Mouse (Mus musculus): ENCODE data around the gene Hoxc6. TPM values are rescaled to one million over a fixed set of nuclear protein-coding genes. Genes with fewer than 3 reads are reported as not detected.

Hoxc6 gene
- total and polyA plus RNA-seq, 3 experiments: 0.42 to 4.5 (median 0.79) TPM

GRCm38 (mm10) chr15:103028916-103029512 lies 31.0 kb downstream of the Hoxc6 start:
- dilution Hi-C loops (cut with MboI; ENCODE audit: extremely low pct_ligation_motif_present, extremely low pct_unique_long_range_greater_than_20kb, low sequenced_read_pairs): no loop called here
- no peak overlapping the region for H3K4me3 ChIP-seq (replicated peaks in 1 of 3; ENCODE audit: low read depth in 2 of 3, low read length in 2 of 3, poor library complexity in 1 of 3)

GRCm38 (mm10) chr15:103030142-103030541 lies 32.1 kb downstream of the Hoxc6 start:
- no peak overlapping the region for H3K4me3 ChIP-seq (replicated peaks in 1 of 3; ENCODE audit: low read depth in 2 of 3, low read length in 2 of 3, poor library complexity in 1 of 3)
- no peak overlapping the region for H3K9ac ChIP-seq (ENCODE audit: insufficient read depth, low read depth)
- TF ChIP-seq CHD1 (IDR thresholded peaks at IDR 0.05; ENCODE audit: low read depth, low read length) (no peak), ZMIZ1 (IDR thresholded peaks at IDR 0.05; ENCODE audit: low read depth, low read length) (no peak), MYC (IDR thresholded peaks at IDR 0.05; ENCODE audit: low read depth, low read length) (no peak), MAFK (IDR thresholded peaks at IDR 0.05; ENCODE audit: insufficient replicate concordance, low read length) (no peak)
- dilution Hi-C loops (cut with MboI; ENCODE audit: extremely low pct_ligation_motif_present, extremely low pct_unique_long_range_greater_than_20kb, low sequenced_read_pairs): no loop called here
- no peak for DNase-seq (ENCODE audit: extremely low read depth)
- no peaks in the 10 kb centered on the region for H3K9me3 ChIP-seq (replicated peaks; ENCODE audit: low read length)
- H3K4me1 ChIP-seq (ENCODE audit: control insufficient read depth in 1 of 2, insufficient read depth in 2 of 2): peaks cover 8 to 52% of the 10 kb centered on the region in 2 experiments; a peak in 3 of 4 replicates
- H3K36me3 ChIP-seq (replicated peaks in 1 of 2; ENCODE audit: control insufficient read depth in 1 of 2, insufficient read depth in 1 of 2, low read length in 1 of 2): peaks cover 0 to 11% of the 10 kb centered on the region in 2 experiments
- H3K27me3 ChIP-seq (replicated peaks): no peaks in the 10 kb centered on the region
- 0 out of 2 replicates have a peak overlapping the region, but pooled peaks have one; percentile 11 for H3K4me2 ChIP-seq (ENCODE audit: insufficient read depth, low read depth, poor library complexity, severe bottlenecking)
- H3K27ac ChIP-seq (ENCODE audit: insufficient read depth, low read depth): no peak overlapping the region
- peaks cover 3% of the 10 kb centered on the region; the same call in 1 of the 2 replicates for H3K79me2 ChIP-seq (replicated peaks; ENCODE audit: control insufficient read depth, extremely low read depth, insufficient read depth, poor library complexity, severe bottlenecking)
- in situ Hi-C loops (cut with MboI; ENCODE audit: low pct_ligation_motif_present, low pct_unique_long_range_greater_than_20kb, low sequenced_read_pairs): no loop called here

More at GRCm38 (mm10) chr15:103028916-103029512, 31.0 kb downstream of the Hoxc6 start:
- no peak overlapping the region for H3K9ac ChIP-seq (ENCODE audit: insufficient read depth, low read depth)
- no peak overlapping the region for H3K27ac ChIP-seq (ENCODE audit: insufficient read depth, low read depth)
- no peak for DNase-seq (ENCODE audit: extremely low read depth)
- H3K36me3 ChIP-seq (replicated peaks in 1 of 2; ENCODE audit: control insufficient read depth in 1 of 2, insufficient read depth in 1 of 2, low read length in 1 of 2): peaks cover 0 to 11% of the 10 kb centered on the region in 2 experiments
- H3K4me1 ChIP-seq (ENCODE audit: control insufficient read depth in 1 of 2, insufficient read depth in 2 of 2): peaks cover 8 to 61% of the 10 kb centered on the region in 2 experiments; a peak in 3 of 4 replicates
- in situ Hi-C loops (cut with MboI; ENCODE audit: low pct_ligation_motif_present, low pct_unique_long_range_greater_than_20kb, low sequenced_read_pairs): no loop called here
- TF ChIP-seq RCOR1 (conservative IDR thresholded peaks at IDR 0.05; ENCODE audit: low read depth, low read length) (no peak), RAD21 (IDR thresholded peaks at IDR 0.05; ENCODE audit: low read depth, low read length) (no peak), CHD1 (IDR thresholded peaks at IDR 0.05; ENCODE audit: low read depth, low read length) (no peak), TCF12 (IDR thresholded peaks at IDR 0.05; ENCODE audit: low read depth, low read length) (no peak), TBP (conservative IDR thresholded peaks at IDR 0.05; ENCODE audit: low read depth, low read length) (no peak), NELFE (IDR thresholded peaks at IDR 0.05; ENCODE audit: low read depth, low read length) (no peak), KAT2A (IDR thresholded peaks at IDR 0.05; ENCODE audit: insufficient replicate concordance, low read length) (no peak), EP300 (IDR thresholded peaks at IDR 0.05; ENCODE audit: low read length) (no peak), CHD2 (IDR thresholded peaks at IDR 0.05; ENCODE audit: low read length) (no peak), BHLHE40 (IDR thresholded peaks at IDR 0.05; ENCODE audit: low read depth, low read length) (no peak), POLR2AphosphoS2 (IDR thresholded peaks at IDR 0.05; ENCODE audit: low read depth, low read length) (no peak), ETS1 (conservative IDR thresholded peaks at IDR 0.05; ENCODE audit: low read depth, low read length) (no peak), NRF1 (IDR thresholded peaks at IDR 0.05; ENCODE audit: low read depth, low read length) (no peak), ZKSCAN1 (IDR thresholded peaks at IDR 0.05; ENCODE audit: borderline replicate concordance, low read depth, low read length) (no peak), IRF4 (IDR thresholded peaks at IDR 0.05; ENCODE audit: low read depth, low read length) (no peak), CTCF (conservative IDR thresholded peaks at IDR 0.05 in 1 of 2, IDR thresholded peaks at IDR 0.05 in 1 of 2; ENCODE audit: low read depth in 2 of 2, low read length in 2 of 2) (no peak)
- H3K79me2 ChIP-seq (replicated peaks; ENCODE audit: control insufficient read depth, extremely low read depth, insufficient read depth, poor library complexity, severe bottlenecking): no peaks in the 10 kb centered on the region
- H3K4me2 ChIP-seq (ENCODE audit: insufficient read depth, low read depth, poor library complexity, severe bottlenecking): no peak overlapping the region
- H3K27me3 ChIP-seq (replicated peaks): no peaks in the 10 kb centered on the region
- no peaks in the 10 kb centered on the region for H3K9me3 ChIP-seq (replicated peaks; ENCODE audit: low read length)
